Mouse (Mus musculus) spleen, postnatal 0 days (tissue): ENCODE data around the gene Hmgcr. TPM values are rescaled to one million over a fixed set of nuclear protein-coding genes. Genes with fewer than 3 reads are reported as not detected.

Experiments
- polyA plus RNA-seq: library from polyadenylated mRNA; unstranded; fragments of >200 nt; fragmentation: Nextera tagmentation; extraction: Ambion mirVana; gene quantifications from 2 replicates; pipeline ENCODE4 v1.2.1, GENCODE M21; 2015

Gene Hmgcr
- polyA plus RNA-seq = 15.3 and 17.8 TPM in 2 replicates

GRCm38 (mm10) chr13:96670406-96671077 is at the start of gene Hmgcr:
Hmgcr (minus strand) TSS chr13:96670936.

Other genes with a start within 250 kb of the Hmgcr start
- 0.10 TPM in 1 of 2 replicates, not detected in the other for gene Ankdd1b, start 199.7 kb downstream of the Hmgcr start, polyA plus RNA-seq
- gene Gm17622, start 180.2 kb downstream of the Hmgcr start, polyA plus RNA-seq = not detected in 2 replicates
- 4.7 and 4.9 TPM in 2 replicates for gene Polk, start 128.4 kb downstream of the Hmgcr start, polyA plus RNA-seq
- gene Col4a3bp, start 128.3 kb downstream of the Hmgcr start, polyA plus RNA-seq = 6.2 and 6.8 TPM in 2 replicates
- gene Ankrd31, start 77.3 kb upstream of the Hmgcr start, polyA plus RNA-seq = 0.15 TPM in 1 of 2 replicates, not detected in the other